Mouse (Mus musculus) spleen, adult 2 months (tissue): ENCODE results near the gene Nfe2l3.

Source experiments
- CTCF ChIP-seq: fragments of 200-500 bp; IDR thresholded peaks from 2 replicates; pipeline ENCODE4 v1.5.1; 2011; ENCODE audit warnings: mild to moderate bottlenecking, inconsistent platforms; ENCODE audit not compliant: insufficient read depth, insufficient read length, insufficient replicate concordance; ENCODE audit errors: extremely low read depth
- POLR2A ChIP-seq: fragments of 200-500 bp; IDR thresholded peaks from 2 replicates; pipeline ENCODE4 v1.6.1; 2011; ENCODE audit warnings: low read depth, low read length, inconsistent platforms

GRCm38 (mm10) chr6:51483861-51484260, 51.4 kb downstream of the Nfe2l3 start:
- TF ChIP-seq CTCF = no peak
- TF ChIP-seq POLR2A = no peak
